18 mouse cellular contexts compared by ENCODE assay signal in genomic region chr5:28611885-28612284, GRCm38 (mm10).
DNase-seq lines count a peak whose midpoint lies in the region; ATAC-seq lines count a peak whose summit lies in the region.
"Had no signal": no experiment of that assay in that cellular context is flagged by ENCODE, and none has a peak within 500 bp of the region (broad histone marks: within the 10 kb centered on the region; RNA-seq: fewer than 3 reads in every experiment).

No protein-coding gene starts in this region.

- H3K4me1 ChIP-seq in forebrain, embryonic 14.5 days (ENCODE audit: control insufficient read depth, insufficient read depth, low read length), result no peaks in the 10 kb centered on the region
- no peaks in the 10 kb centered on the region for H3K4me1 ChIP-seq in forebrain, embryonic 11.5 days (replicated peaks; ENCODE audit: control insufficient read depth, insufficient read depth, low read length)
- H3K4me1 ChIP-seq: embryonic facial prominence, embryonic 10.5 days; heart, embryonic 15.5 days; limb, embryonic 13.5 days; neural tube, embryonic 15.5 days had no signal

- no peaks in the 10 kb centered on the region for H3K9me3 ChIP-seq in forebrain, embryonic 14.5 days (replicated peaks; ENCODE audit: control insufficient read depth, low read length)
- no peaks in the 10 kb centered on the region for H3K9me3 ChIP-seq in forebrain, embryonic 11.5 days (ENCODE audit: control insufficient read depth, low read length)
- H3K9me3 ChIP-seq: embryonic facial prominence, embryonic 10.5 days; heart, embryonic 15.5 days; limb, embryonic 13.5 days; neural tube, embryonic 15.5 days had no signal

- WGBS in forebrain, embryonic 14.5 days, result 88% methylated on average over 3 of the region's 3 CpGs
- 90% methylated on average over 3 of the region's 3 CpGs for WGBS in forebrain, embryonic 11.5 days

- H3K27ac ChIP-seq in forebrain, embryonic 14.5 days (ENCODE audit: low read depth, low read length), result no peak overlapping the region
- H3K27ac ChIP-seq in forebrain, embryonic 11.5 days (ENCODE audit: low read depth, low read length), result no peak overlapping the region
- H3K27ac ChIP-seq: embryonic facial prominence, embryonic 10.5 days; heart, embryonic 15.5 days; layer of hippocampus, adult 2 months; limb, embryonic 13.5 days; neural tube, embryonic 15.5 days had no signal

- H3K9ac ChIP-seq in forebrain, embryonic 14.5 days (ENCODE audit: low read length), result no peak overlapping the region
- no peak overlapping the region for H3K9ac ChIP-seq in forebrain, embryonic 11.5 days (ENCODE audit: low read length)
- H3K9ac ChIP-seq: heart, embryonic 15.5 days; limb, embryonic 13.5 days; neural tube, embryonic 15.5 days had no signal

- H3K4me3 ChIP-seq in forebrain, embryonic 14.5 days (ENCODE audit: low read depth, low read length), result no peak overlapping the region
- no peak overlapping the region for H3K4me3 ChIP-seq in forebrain, embryonic 11.5 days (ENCODE audit: low read depth, low read length)
- H3K4me3 ChIP-seq: embryonic facial prominence, embryonic 10.5 days; erythroblast, embryonic 14.5 days; heart, embryonic 15.5 days; layer of hippocampus, adult 2 months; limb, embryonic 13.5 days; neural tube, embryonic 15.5 days had no signal

- no peaks in the 10 kb centered on the region for H3K27me3 ChIP-seq in forebrain, embryonic 14.5 days (replicated peaks; ENCODE audit: control insufficient read depth, insufficient read depth, low read length)
- H3K27me3 ChIP-seq in forebrain, embryonic 11.5 days (ENCODE audit: control insufficient read depth, insufficient read depth, low read length), result no peaks in the 10 kb centered on the region
- H3K27me3 ChIP-seq: heart, embryonic 15.5 days; limb, embryonic 13.5 days; neural tube, embryonic 15.5 days had no signal

- H3K36me3 ChIP-seq in forebrain, embryonic 14.5 days (ENCODE audit: control insufficient read depth, insufficient read depth, low read length), result no peaks in the 10 kb centered on the region
- no peaks in the 10 kb centered on the region for H3K36me3 ChIP-seq in forebrain, embryonic 11.5 days (ENCODE audit: control insufficient read depth, insufficient read depth, low read length)
- H3K36me3 ChIP-seq: embryonic facial prominence, embryonic 10.5 days; heart, embryonic 15.5 days; limb, embryonic 13.5 days; neural tube, embryonic 15.5 days had no signal

- no peak overlapping the region for H3K4me2 ChIP-seq in forebrain, embryonic 14.5 days (ENCODE audit: low read length)
- no peak overlapping the region for H3K4me2 ChIP-seq in forebrain, embryonic 11.5 days (ENCODE audit: low read depth, low read length, severe bottlenecking)
- H3K4me2 ChIP-seq: heart, embryonic 15.5 days; limb, embryonic 13.5 days; neural tube, embryonic 15.5 days had no signal

- peak; percentile 22 for DNase-seq in forebrain, embryonic 14.5 days (ENCODE audit: low spot score)
- no peak for DNase-seq in forebrain, embryonic 11.5 days (ENCODE audit: low spot score)
- DNase-seq in layer of hippocampus, adult 11-12 months (ENCODE audit: low spot score), result peak; percentile 7
- DNase-seq in layer of hippocampus, postnatal 10 days (ENCODE audit: low spot score in 2 of 2), result no peak
- DNase-seq in brain, adult 2 months (ENCODE audit: low read depth, low spot score), result peak; percentile 83
- DNase-seq in cerebellum, adult 9-10 months, result peak; percentile 79
- DNase-seq in urinary bladder, adult 2 months (ENCODE audit: low spot score), result no peak
- DNase-seq in MN1 (ENCODE audit: low spot score), result no peak
- DNase-seq: adrenal gland, postnatal 10 days; heart, adult 18-20 months; thymus, postnatal 36 days had no signal

- ATAC-seq in forebrain, embryonic 14.5 days, result no peak
- no peak for ATAC-seq in forebrain, embryonic 11.5 days (replicated peaks; ENCODE audit: low FRiP score)
- ATAC-seq: inflammation-experienced regulatory T-cells, adult 6 months had no signal

Comparison
In these comparisons a context has a peak if more than half of its experiments do, and no peak if none do; other contexts are left out.
1. DNase-seq: peak in forebrain, embryonic 14.5 days (single experiment), layer of hippocampus, adult 11-12 months (single experiment), brain, adult 2 months (single experiment) and cerebellum, adult 9-10 months (single experiment); none in forebrain, embryonic 11.5 days (single experiment), layer of hippocampus, postnatal 10 days (0 of 2), urinary bladder, adult 2 months (single experiment) and MN1 (single experiment).